Mouse (Mus musculus): ENCODE results near the gene Nt5c. TPM values are rescaled to one million over a fixed set of nuclear protein-coding genes. Genes with fewer than 3 reads are reported as not detected.
"Not testable (repeated sequence)": the region's sequence is repeated elsewhere in the genome, so short reads cannot be mapped to it uniquely, and the experiment has no call there.

Nt5c gene
- total and polyA plus RNA-seq, 2 experiments from 2014 or later = 59.6 to 136 TPM

- ATAC-seq (no peak), DNase-seq (no peak)
- Histone ChIP-seq H3K9me3 (ENCODE audit: low read length) (no peaks in the 10 kb centered on the region), H3K4me3 (ENCODE audit: low read depth, low read length) (no peak overlapping the region), H3K27ac (ENCODE audit: low read depth, low read length) (no peak overlapping the region), H3K4me2 (ENCODE audit: low read depth) (no peak overlapping the region), H3K4me1 (ENCODE audit: insufficient read depth) (no peaks in the 10 kb centered on the region), H3K27me3 (ENCODE audit: insufficient read depth, low read length) (no peaks in the 10 kb centered on the region), H3K36me3 (ENCODE audit: insufficient read depth) (peaks cover 19% of the 10 kb centered on the region), H3K9ac (no peak overlapping the region)
- no peak for TF ChIP-seq CTCF (IDR thresholded peaks at IDR 0.05; ENCODE audit: low read depth)
- 89% methylated on average over 19 of the region's 19 CpGs for whole genome bisulfite sequencing
Observed at GRCm38 (mm10) chr11:115488551-115489104, 3.0 kb downstream of the Nt5c start.

GRCm38 (mm10) chr11:115485155-115485554, 6.5 kb downstream of the Nt5c start:
- WGBS = 35% methylated on average over 12 of the region's 12 CpGs
- no peak for DNase-seq
- no peak overlapping the region for H3K27ac ChIP-seq (ENCODE audit: low read depth, low read length)

GRCm38 (mm10) chr11:115483726-115484125, 7.9 kb downstream of the Nt5c start:
- Histone ChIP-seq H3K9me3 (ENCODE audit: low read length) (no peaks in the 10 kb centered on the region), H3K27me3 (ENCODE audit: insufficient read depth, low read length) (no peaks in the 10 kb centered on the region), H3K9ac (no peak overlapping the region), H3K4me3 (ENCODE audit: low read depth, low read length) (no peak overlapping the region), H3K27ac (ENCODE audit: low read depth, low read length) (no peak overlapping the region), H3K4me2 (ENCODE audit: low read depth) (no peak overlapping the region), H3K4me1 (ENCODE audit: insufficient read depth) (no peaks in the 10 kb centered on the region), H3K36me3 (ENCODE audit: insufficient read depth) (peaks cover 4% of the 10 kb centered on the region; the same call in 1 of the 2 replicates)
- 18% methylated on average over 6 of the region's 6 CpGs for WGBS
- DNase-seq (peak; percentile 89), ATAC-seq (no peak)
- TF ChIP-seq CTCF (IDR thresholded peaks at IDR 0.05; ENCODE audit: low read depth) = peak; percentile 95

More at GRCm38 (mm10) chr11:115485155-115485554, 6.5 kb downstream of the Nt5c start:
- no peak for TF ChIP-seq CTCF (IDR thresholded peaks at IDR 0.05; ENCODE audit: low read depth)
- no peaks in the 10 kb centered on the region for H3K9me3 ChIP-seq (ENCODE audit: low read length)
- H3K4me2 ChIP-seq (ENCODE audit: low read depth) = no peak overlapping the region
- peaks cover 18% of the 10 kb centered on the region for H3K36me3 ChIP-seq (ENCODE audit: insufficient read depth)
- H3K4me1 ChIP-seq (ENCODE audit: insufficient read depth) = no peaks in the 10 kb centered on the region
- ATAC-seq = 0 out of 2 replicates have a peak, but pooled peaks have one; percentile 23
- H3K9ac ChIP-seq = no peak overlapping the region
- no peaks in the 10 kb centered on the region for H3K27me3 ChIP-seq (ENCODE audit: insufficient read depth, low read length)
- H3K4me3 ChIP-seq (ENCODE audit: low read depth, low read length) = no peak overlapping the region

- no peak overlapping the region for H3K9ac ChIP-seq
- H3K27ac ChIP-seq (ENCODE audit: low read depth, low read length) = no peak overlapping the region
- no peak overlapping the region for H3K4me3 ChIP-seq (ENCODE audit: low read depth, low read length)
- ATAC-seq = no peak
- 0 out of 2 replicates have a peak, but pooled peaks cover under 1% of the 10 kb centered on the region for H3K36me3 ChIP-seq (ENCODE audit: insufficient read depth)
- no peaks in the 10 kb centered on the region for H3K9me3 ChIP-seq (ENCODE audit: low read length)
- DNase-seq = no peak
- no peak for TF ChIP-seq CTCF (IDR thresholded peaks at IDR 0.05; ENCODE audit: low read depth)
- no peak overlapping the region for H3K4me2 ChIP-seq (ENCODE audit: low read depth)
- 62% methylated on average over 11 of the region's 11 CpGs for WGBS
- H3K27me3 ChIP-seq (ENCODE audit: insufficient read depth, low read length) = no peaks in the 10 kb centered on the region
- H3K4me1 ChIP-seq (ENCODE audit: insufficient read depth) = no peaks in the 10 kb centered on the region
Observed at GRCm38 (mm10) chr11:115483278-115483677, 8.4 kb downstream of the Nt5c start.

GRCm38 (mm10) chr11:115481553-115482259, 10.0 kb downstream of the Nt5c start:
- Histone ChIP-seq H3K4me3 (ENCODE audit: low read depth, low read length) (no peak overlapping the region), H3K9ac (no peak overlapping the region), H3K36me3 (ENCODE audit: insufficient read depth) (no peaks in the 10 kb centered on the region), H3K4me2 (ENCODE audit: low read depth) (no peak overlapping the region), H3K4me1 (ENCODE audit: insufficient read depth) (0 out of 2 replicates have a peak, but pooled peaks cover 7% of the 10 kb centered on the region), H3K9me3 (ENCODE audit: low read length) (no peaks in the 10 kb centered on the region), H3K27me3 (ENCODE audit: insufficient read depth, low read length) (no peaks in the 10 kb centered on the region), H3K27ac (ENCODE audit: low read depth, low read length) (no peak overlapping the region)
- no peak for ATAC-seq
- no peak for DNase-seq
- WGBS = 77% methylated on average over 6 of the region's 6 CpGs
- TF ChIP-seq CTCF (IDR thresholded peaks at IDR 0.05; ENCODE audit: low read depth) = no peak

- Histone ChIP-seq H3K27ac (ENCODE audit: low read depth, low read length) (no peak overlapping the region), H3K36me3 (ENCODE audit: insufficient read depth) (no peaks in the 10 kb centered on the region), H3K4me3 (ENCODE audit: low read depth, low read length) (no peak overlapping the region), H3K4me1 (ENCODE audit: insufficient read depth) (peaks cover 20% of the 10 kb centered on the region), H3K9ac (no peak overlapping the region), H3K4me2 (ENCODE audit: low read depth) (no peak overlapping the region), H3K27me3 (ENCODE audit: insufficient read depth, low read length) (no peaks in the 10 kb centered on the region), H3K9me3 (ENCODE audit: low read length) (no peaks in the 10 kb centered on the region)
- no peak for DNase-seq
- ATAC-seq = no peak
- WGBS = 83% methylated on average over 9 of the region's 9 CpGs
- TF ChIP-seq CTCF (IDR thresholded peaks at IDR 0.05; ENCODE audit: low read depth) = no peak
Observed at GRCm38 (mm10) chr11:115478296-115478938, 13.2 kb downstream of the Nt5c start.

GRCm38 (mm10) chr11:115477388-115477787, 14.3 kb downstream of the Nt5c start:
- H3K4me1 ChIP-seq (ENCODE audit: insufficient read depth) = peaks cover 20% of the 10 kb centered on the region
- H3K4me2 ChIP-seq (ENCODE audit: low read depth); H3K4me3 ChIP-seq (ENCODE audit: low read depth, low read length); DNase-seq; H3K36me3 ChIP-seq (ENCODE audit: insufficient read depth); H3K27me3 ChIP-seq (ENCODE audit: insufficient read depth, low read length); H3K27ac ChIP-seq (ENCODE audit: low read depth, low read length); ATAC-seq; H3K9ac ChIP-seq; H3K9me3 ChIP-seq (ENCODE audit: low read length): not testable (repeated sequence)
- WGBS = 90% methylated on average over 7 of the region's 7 CpGs

- DNase-seq; H3K9me3 ChIP-seq (ENCODE audit: low read length); H3K27ac ChIP-seq (ENCODE audit: low read depth, low read length); H3K27me3 ChIP-seq (ENCODE audit: insufficient read depth, low read length); H3K4me3 ChIP-seq (ENCODE audit: low read depth, low read length); ATAC-seq; H3K36me3 ChIP-seq (ENCODE audit: insufficient read depth): not testable (repeated sequence)
- 79% methylated on average over 4 of the region's 4 CpGs for WGBS
- Histone ChIP-seq H3K9ac (peak overlapping the region; percentile 77; the same call in 1 of the 2 replicates), H3K4me1 (ENCODE audit: insufficient read depth) (peaks cover 20% of the 10 kb centered on the region), H3K4me2 (ENCODE audit: low read depth) (peak overlapping the region; percentile 91)
Observed at GRCm38 (mm10) chr11:115476630-115477029, 15.0 kb downstream of the Nt5c start.
